ENCODE assay signal across 7 mouse cellular contexts in the genomic region with DNA sequence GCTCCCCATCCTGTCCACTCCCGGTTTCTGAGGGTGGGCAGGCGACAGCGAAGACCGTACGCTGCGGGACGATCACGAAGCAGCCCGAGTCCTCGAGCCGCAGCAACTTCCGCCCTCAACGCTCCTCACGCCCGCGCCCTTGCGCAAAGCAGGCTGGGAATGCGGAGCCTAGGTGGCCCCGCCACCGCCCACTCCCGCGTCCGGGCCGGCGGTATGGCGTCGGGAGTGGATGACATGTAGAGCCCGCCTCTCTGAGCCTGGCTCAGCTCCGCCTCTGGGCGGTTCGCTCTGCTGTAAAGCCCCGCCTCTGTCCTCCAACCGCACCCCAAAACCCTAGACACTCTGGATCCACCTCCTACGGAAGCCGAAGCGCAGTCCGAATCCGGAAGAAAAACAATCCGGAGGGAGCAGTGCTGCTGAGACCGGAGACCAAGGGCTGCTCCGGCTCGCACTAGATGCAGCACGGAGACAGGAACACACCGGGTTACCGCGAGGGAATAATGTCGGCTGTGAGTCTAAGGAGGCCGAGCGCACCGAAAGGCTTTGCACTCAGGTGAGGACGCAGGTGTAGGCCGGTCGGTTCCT. TPM values are rescaled to one million over a fixed set of nuclear protein-coding genes. Genes with fewer than 3 reads are reported as not detected.
DNase-seq lines count a peak whose midpoint lies in the region; ATAC-seq lines count a peak whose summit lies in the region.

A gene (plus strand): TSS at position 344 of the 585 bp plus-strand sequence.

- WGBS in intestine, embryonic 16.5 days: under 1% methylated on average over 53 of the region's 53 CpGs
- WGBS in midbrain, embryonic 11.5 days: under 1% methylated on average over 53 of the region's 53 CpGs

- peak; percentile 98 for DNase-seq in adrenal gland, adult 8-10 months
- peak; percentile 93 for DNase-seq in embryo, embryonic 9.5 days (ENCODE audit: extremely low spot score)
- peak; percentile 87 to 93 for DNase-seq in gastrocnemius, postnatal 4 days (ENCODE audit: low spot score in 2 of 2)
- DNase-seq in left cerebral cortex, postnatal 36 days (ENCODE audit: low spot score in 2 of 2): peak; percentile 97 to 99
- peak; percentile 98 for DNase-seq in midbrain, embryonic 11.5 days (ENCODE audit: low spot score, missing footprints)
- DNase-seq in skeletal muscle tissue, adult 2 months (ENCODE audit: low read depth, low spot score): peak; percentile 96

- peak; percentile 99 for ATAC-seq in intestine, embryonic 16.5 days
- ATAC-seq in midbrain, embryonic 11.5 days (ENCODE audit: low FRiP score): peak; percentile 100

- no peaks in the 10 kb centered on the region for H3K27me3 ChIP-seq in intestine, embryonic 16.5 days (replicated peaks; ENCODE audit: control insufficient read depth, insufficient read depth, low read length)
- H3K27me3 ChIP-seq in midbrain, embryonic 11.5 days (ENCODE audit: control insufficient read depth, insufficient read depth, low read length): no peaks in the 10 kb centered on the region

- H3K27ac ChIP-seq in intestine, embryonic 16.5 days (ENCODE audit: low read length): peak within 1 kb of the TSS; percentile 72
- peak within 1 kb of the TSS; percentile 67; the same call in 1 of the 2 replicates for H3K27ac ChIP-seq in midbrain, embryonic 11.5 days (ENCODE audit: low read depth, low read length)

- peak within 1 kb of the TSS; percentile 79 for H3K9ac ChIP-seq in intestine, embryonic 16.5 days (ENCODE audit: low read depth, low read length)
- peak within 1 kb of the TSS; percentile 76 for H3K9ac ChIP-seq in midbrain, embryonic 11.5 days (ENCODE audit: low read length)

- intact Hi-C loops in left cerebral cortex, postnatal 36 days (cut with DNase I): loop anchor here (5.0 kb wide), 1 partner anchor 47 kb away; a partner anchor contains a TSS

- peaks cover 26% of the 10 kb centered on the region; the same call in 1 of the 2 replicates for H3K4me1 ChIP-seq in intestine, embryonic 16.5 days (ENCODE audit: control insufficient read depth, insufficient read depth, low read length)
- peaks cover 11% of the 10 kb centered on the region for H3K4me1 ChIP-seq in midbrain, embryonic 11.5 days (ENCODE audit: control insufficient read depth, insufficient read depth, low read length)

- peaks cover 5% of the 10 kb centered on the region for H3K36me3 ChIP-seq in intestine, embryonic 16.5 days (ENCODE audit: control insufficient read depth, insufficient read depth, low read length)
- no peaks in the 10 kb centered on the region for H3K36me3 ChIP-seq in midbrain, embryonic 11.5 days (ENCODE audit: control insufficient read depth, insufficient read depth, low read length)

- H3K9me3 ChIP-seq in intestine, embryonic 16.5 days (ENCODE audit: control insufficient read depth, low read length): no peaks in the 10 kb centered on the region
- H3K9me3 ChIP-seq in midbrain, embryonic 11.5 days (ENCODE audit: control insufficient read depth, low read length): no peaks in the 10 kb centered on the region

- H3K4me2 ChIP-seq in intestine, embryonic 16.5 days (ENCODE audit: low read depth, low read length): peak within 1 kb of the TSS; percentile 83
- peak within 1 kb of the TSS; percentile 65 for H3K4me2 ChIP-seq in midbrain, embryonic 11.5 days

- peak within 1 kb of the TSS; percentile 88 for H3K4me3 ChIP-seq in intestine, embryonic 16.5 days (ENCODE audit: low read length)
- H3K4me3 ChIP-seq in midbrain, embryonic 11.5 days (ENCODE audit: low read depth, low read length): peak within 1 kb of the TSS; percentile 72

RNA-seq across cellular contexts. Expression of the gene that starts here (rescaled TPM):
- total RNA-seq in adrenal gland, adult 8-10 months (2022): 10 to 100 TPM; 46.2 to 62.5 (median 53.6) TPM
- 10 to 100 TPM; 26.7 to 28.4 TPM for total RNA-seq in gastrocnemius, postnatal 4 days (2021)
- 20.8 and 21.9 TPM in 2 replicates for polyA plus RNA-seq in intestine, embryonic 16.5 days (2015; fragmentation: Nextera tagmentation; extraction: Ambion mirVana)
- 10 to 100 TPM; 39.1 to 43.1 TPM for total RNA-seq in left cerebral cortex, postnatal 36 days (2021)
- polyA plus RNA-seq in midbrain, embryonic 11.5 days (2014; fragmentation: Nextera tagmentation; extraction: Ambion mirVana): 23.7 and 25.6 TPM in 2 replicates

Comparison
In these comparisons a context has a peak if more than half of its experiments do, and no peak if none do; other contexts are left out.
1. Peak in every context shown above with its lines: DNase-seq, ATAC-seq, H3K4me3 ChIP-seq and H3K27ac ChIP-seq.